Mouse (Mus musculus): ENCODE data around the gene Sptbn1. TPM values are rescaled to one million over a fixed set of nuclear protein-coding genes. Genes with fewer than 3 reads are reported as not detected.

Gene Sptbn1
- polyA plus RNA-seq, 1 experiment from 2014 or later: 61.9 TPM

Other genes with a start within 250 kb of the Sptbn1 start
- 0.48 and 0.89 TPM in 2 replicates for gene Eml6, start 242.1 kb downstream of the Sptbn1 start, polyA plus RNA-seq (2016; fragmentation: Nextera tagmentation; extraction: Ambion mirVana)
- gene 4930505A04Rik, start 203.7 kb upstream of the Sptbn1 start, polyA plus RNA-seq (2016; fragmentation: Nextera tagmentation; extraction: Ambion mirVana): not detected in 2 replicates

Measured in midbrain, embryonic 10.5 days (tissue).